Mouse (Mus musculus) layer of hippocampus, postnatal 36 days (tissue): ENCODE measurements around the gene Txlnb. TPM values are rescaled to one million over a fixed set of nuclear protein-coding genes. Genes with fewer than 3 reads are reported as not detected.
A peak's percentile ranks its signal among the peaks of the same experiment; 100 is the strongest.

ENCODE experiments used
- DNase-seq, 2 experiments: peaks; one replicate each; pipeline ENCODE4 v3.0.0; 2022
- total RNA-seq, 2 experiments: library from RNA; stranded (reverse); gene quantifications; 2 replicates each; pipeline ENCODE4 v1.2.3; 2021

The Txlnb gene
- total RNA-seq, 2 experiments from 2014 or later = 0.37 to 0.56 TPM

DNA sequence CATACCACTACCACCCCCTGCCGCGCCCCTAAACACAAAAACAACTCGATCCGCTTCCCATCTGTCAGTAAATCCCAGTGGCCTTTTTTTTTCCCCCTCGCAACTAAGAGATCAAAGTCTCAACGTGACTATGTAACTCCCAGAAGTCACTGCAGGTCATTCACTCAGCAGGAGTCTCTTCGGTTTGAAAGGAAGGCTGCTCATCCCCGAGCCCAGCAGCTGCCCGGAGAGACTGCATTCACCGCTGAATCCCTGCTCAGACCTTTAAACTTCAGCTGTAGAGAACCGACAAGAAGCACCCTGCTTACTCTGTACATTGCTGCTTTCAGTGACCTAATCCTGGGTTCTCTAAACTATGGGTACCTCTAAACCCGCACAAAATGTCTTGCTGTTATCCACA lies 31.4 kb downstream of the Txlnb start:
- no peak for DNase-seq

DNA sequence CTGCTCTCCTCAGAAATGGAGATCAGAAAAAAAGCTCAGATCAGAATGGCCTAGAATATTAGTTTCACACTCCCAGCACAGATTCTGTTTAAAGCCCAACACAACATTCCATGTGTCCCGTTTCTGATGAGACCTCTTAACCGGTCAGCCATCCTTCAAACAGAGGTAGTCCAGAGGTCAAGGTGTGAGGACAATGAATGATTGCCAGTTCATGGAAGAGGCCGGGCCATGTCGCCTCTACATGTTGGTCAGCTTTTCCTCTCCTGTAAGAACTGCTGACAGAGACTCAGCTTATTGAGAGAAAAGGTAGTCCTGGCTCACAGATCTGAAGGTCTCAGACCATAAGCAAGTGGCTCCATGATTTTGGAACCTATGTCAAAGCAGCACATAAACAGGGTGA lies 33.2 kb downstream of the Txlnb start:
- DNase-seq = no peak

DNA sequence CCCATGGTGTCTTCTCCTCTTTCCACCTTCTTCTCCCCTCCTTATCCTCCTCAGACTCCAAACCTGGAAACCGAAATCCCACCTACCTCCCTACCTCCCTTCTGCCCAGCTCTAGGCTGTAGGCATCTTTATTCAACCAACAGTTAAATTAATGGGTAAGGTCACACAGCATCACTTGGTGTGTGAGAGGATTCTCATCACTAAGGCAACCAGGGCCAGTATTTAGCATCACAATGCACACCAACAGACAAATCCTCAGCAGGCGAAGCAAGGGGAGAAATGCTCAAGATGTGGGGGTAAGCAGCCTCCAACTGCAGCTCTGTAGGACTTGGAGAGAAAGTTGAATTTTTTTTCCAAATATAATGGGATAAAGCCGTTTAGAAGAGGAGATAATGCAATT lies 35.0 kb downstream of the Txlnb start:
- no peak for DNase-seq

DNA sequence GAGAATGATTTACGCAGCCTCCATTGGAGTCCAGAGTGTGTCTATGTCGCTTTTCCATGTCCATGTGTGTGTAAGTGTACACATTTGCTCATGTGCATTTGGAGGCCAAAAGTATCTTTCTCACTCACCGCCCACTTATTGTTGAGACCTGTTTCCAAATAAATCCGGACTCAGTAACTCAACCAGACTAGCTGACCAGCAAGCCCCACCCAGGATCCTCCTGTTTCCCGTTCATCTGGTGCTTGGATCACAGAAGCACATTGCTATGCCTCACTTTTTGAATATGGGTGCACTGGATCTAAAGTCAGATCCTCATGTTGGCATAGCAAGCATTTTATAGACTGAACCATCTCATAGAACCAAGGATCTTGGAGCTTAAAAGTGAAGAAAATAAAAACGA lies 39.0 kb downstream of the Txlnb start:
- DNase-seq = no peak

DNA sequence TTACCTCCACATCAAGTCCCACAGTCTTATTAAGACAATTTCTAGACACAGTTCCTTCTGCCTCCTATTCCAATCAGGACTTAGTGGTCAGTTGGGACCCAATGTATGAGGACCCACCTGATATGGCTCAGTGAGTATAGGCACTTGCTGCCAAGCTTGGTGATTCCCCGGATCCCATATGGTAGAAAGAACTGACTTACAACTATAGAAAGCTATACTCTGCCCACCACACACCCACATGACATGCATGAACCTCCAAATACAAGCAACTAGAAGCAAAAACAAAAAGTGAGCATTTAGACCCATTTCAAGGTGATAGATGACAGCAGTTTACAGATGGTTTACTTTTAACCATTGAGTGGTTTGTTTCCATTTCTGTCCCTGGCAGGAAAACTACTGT lies 40.2 kb downstream of the Txlnb start:
- DNase-seq = no peak

DNA sequence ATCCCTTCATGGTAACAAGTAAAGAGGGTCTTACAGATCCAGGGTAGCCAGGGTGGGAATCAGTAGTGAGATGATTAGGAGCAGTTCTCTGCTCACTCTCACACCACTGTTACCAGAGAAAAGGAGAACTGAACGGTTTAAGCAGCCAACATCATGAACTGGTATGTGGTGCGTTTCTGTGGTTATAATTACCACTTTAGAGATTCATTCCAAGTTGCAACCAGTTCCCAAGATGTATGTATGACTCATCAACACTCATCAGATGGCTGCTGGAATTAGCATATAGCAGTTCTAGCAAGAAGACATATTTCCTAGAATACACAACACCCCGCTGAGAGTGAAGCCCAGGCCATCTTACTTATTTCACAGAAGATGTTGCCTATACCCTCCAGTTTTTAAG lies 46.0 kb downstream of the Txlnb start:
- DNase-seq = no peak

DNA sequence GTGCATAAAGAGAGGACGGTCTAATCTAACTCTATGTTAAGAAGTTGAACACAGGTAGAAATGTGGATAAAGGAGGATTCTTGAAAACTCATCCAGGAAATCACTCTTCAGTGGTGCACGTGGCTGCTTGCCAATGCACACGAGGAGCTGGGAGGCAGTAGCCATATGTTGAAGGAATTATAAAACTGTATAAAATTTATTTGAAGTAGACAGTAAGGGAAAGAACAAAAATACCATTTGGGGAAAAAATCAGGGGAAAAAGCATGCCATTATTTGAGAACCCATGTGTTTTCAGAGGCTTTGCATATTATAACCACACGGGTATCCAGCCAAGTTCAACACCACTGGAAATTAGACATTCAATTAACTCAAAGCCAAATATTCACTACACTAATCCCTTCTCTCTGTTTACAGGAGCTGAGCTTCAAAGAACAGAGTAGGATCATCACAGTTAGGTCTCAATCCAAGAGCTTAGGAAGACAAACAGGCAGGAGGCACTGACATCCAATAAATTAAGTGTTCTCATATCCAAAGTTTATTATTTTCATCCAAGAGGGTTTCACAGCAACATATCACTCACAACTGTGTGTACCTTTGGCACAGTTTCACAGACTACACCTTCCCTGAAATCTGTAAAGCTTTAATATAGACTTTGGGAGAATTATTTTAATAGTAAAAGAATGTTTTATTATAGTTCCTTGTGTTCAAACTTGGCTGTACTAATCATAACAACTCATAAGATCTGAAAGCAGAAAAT lies 48.9 kb downstream of the Txlnb start:
- no peak for DNase-seq

DNA sequence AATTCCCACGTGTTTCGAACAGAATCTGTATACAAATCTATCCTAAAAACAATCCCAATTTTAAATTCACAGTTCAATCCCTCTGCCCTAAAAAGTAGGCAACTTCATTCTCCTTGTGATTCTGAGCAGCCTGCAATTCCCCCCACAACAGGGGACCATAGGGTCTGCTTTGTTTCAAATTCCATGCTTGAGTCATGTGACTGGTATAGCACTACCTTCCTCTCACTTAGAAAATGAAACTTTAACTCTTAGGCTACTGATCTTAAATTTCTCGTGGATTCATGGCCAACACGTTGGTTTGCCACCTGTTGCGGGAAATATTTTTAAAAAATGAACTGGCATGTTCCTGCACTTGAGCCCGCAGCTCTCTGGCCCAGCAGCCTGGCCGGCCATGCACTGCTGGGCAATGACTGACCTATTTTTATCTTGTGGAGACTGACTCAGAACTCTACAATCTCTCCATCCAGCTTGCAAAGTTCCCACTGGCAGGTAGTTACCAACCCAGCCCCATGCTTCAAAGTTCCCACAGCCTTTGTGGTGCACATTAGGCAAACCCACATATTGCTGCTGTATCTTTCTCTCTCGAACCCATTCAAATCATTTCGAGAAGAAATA lies 61.7 kb downstream of the Txlnb start:
- no peak for DNase-seq

DNA sequence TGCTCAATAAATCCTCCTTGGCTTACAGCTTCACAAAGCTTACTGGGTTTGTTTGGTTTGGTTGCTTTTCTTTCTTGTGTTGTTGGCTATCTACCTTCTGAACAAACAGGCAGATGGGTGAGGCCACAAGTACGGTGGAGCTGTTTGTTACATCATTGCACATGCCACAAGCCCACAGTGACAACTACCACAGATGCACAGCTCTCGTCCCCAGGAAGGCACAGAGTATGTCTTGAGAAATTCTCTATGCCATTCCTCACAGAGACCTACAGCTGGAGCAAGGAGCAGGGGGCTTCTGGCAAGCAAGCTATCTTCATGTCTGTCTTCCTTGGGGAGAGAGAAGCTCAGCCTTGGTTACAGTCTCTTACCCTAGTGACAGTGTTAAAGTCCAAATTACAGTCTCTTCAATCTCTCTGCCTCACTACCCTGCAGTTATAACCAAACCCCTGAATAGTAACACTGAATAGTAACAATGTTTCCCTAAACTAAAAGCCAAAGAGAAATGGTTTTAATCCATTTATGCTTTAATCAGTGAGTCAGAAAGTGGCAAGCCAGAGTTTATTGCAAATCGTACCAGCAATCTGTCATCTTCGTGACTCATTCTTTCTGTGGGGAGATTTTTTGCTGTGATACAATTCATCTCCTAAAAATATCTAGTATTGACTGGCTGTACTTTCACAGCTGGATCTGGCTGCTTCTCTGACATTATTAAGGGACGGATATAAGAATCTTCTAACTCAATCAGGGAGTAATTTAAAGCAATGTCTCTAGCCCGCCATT lies 64.9 kb downstream of the Txlnb start:
- DNase-seq = no peak

DNA sequence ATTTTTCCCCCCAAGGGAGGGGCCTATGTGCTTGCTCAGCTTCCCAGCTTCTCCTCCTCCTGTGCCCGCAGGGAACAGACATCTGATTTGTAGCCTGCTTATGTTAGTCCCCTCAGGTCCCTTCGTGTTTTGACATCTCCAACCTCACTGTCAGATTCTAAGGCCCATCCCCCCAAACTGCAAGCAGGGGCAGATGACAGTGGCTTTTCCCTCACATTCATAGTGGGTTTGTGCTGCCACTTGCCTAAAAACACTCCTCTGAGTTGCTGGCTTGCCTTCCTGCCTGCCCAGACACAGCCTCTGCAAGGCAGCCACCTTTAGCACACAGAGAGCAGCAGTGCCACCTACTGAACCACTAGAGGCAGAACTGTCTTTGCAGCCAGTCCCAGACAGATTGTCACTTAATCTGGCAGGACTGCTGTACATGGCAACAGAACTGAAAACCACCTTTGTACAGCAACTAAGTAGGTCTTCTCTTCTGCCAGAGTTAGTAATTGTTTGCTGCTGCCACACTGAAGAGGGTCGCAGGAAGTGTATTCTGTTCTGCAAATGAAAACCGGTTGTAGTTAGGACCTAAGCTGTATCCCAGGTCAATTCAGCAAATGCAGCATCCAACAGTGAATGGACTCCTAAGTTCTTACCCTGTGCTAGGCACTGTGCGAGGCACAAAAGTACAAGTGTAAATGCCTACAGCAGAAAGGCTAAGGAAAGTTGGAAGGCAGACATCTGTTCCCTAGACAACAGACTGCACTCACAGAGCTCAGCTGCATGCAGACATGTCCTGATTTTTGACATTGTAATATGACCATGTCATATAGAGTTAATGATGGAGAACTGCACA lies 74.0 kb downstream of the Txlnb start:
- DNase-seq = peak; percentile 64 to 67

DNA sequence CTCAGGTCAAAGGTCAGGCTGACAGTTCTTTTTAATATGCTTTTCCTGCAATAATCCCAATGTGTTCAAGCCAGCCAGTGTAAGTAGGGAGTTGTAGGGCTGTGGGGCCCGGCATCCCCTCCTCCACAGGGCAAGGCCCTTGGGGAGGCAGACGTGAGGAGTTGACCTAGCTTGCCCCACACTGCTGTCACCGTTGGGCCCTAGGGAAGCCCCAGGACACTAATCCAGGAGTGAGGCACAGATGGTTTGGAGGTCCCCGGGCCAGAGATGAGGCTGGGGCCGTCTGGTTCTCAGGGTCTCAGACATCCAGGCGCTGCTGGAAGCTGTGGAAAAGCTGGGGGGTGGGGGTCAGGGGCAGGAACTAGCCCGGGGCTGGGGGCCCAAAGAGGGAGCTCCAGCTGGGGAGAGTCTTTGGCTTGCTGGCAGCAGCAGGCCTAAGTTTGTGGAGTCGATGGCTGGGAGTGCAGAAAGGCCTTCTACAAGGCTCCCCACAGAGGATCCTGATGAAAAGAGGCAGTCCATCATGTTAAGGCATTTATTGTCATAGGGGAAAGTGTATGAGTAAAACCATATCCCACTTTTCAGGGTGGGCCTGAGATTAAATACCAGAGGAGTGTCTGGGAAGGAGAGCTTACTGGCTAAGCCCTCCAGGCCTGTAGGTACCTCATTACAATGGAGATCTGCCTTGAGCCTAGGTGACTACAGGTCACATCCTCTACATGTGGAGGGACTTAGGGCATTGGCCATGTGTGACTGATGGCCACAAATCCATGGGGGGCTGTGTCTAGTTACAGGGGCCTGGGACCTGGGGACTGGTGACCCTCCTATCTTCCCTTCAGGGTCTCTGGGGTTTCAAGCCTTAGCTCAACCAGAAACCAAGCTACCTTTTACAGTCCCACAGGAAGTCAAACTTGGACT lies 82.2 kb downstream of the Txlnb start:
- no peak for DNase-seq

DNA sequence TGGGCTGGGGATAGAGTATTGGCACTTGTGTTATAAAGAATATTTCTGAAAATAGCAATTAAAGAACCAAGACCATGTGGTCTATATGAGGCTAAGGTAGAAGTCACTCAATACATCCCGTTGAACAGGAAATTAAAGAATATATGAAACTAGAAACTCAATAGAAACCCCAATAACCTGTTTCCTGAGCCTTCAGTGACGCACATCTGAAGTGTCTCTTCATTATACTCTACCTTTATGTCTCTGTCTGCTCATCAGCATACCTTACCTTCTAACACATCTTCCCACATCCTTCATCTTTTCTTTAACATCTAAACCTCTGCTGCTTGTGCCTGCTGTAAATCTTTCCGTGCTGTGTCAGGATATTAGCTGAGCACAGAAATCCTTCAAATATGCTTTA lies 84.0 kb downstream of the Txlnb start:
- DNase-seq = no peak

DNA sequence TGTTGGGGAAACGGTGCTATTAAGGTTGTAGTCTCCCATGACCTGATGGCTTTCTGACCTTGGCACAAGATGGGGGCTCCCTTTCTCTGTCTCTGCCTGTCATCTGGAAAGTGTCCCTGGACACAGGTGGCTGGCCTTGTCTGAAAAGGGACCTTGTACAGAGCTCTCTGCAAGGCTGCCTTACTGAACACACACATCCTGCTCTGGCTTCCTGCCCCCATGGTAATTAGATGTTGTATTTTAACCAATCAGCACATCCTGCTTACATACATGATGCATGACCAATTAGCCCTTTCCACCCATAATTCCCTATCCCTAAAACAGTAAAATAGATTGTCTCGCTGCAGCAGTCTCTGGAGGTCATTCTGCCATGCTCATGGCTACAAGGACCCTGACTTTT lies 84.7 kb downstream of the Txlnb start:
- no peak for DNase-seq

Other genes starting within 250 kb of the Txlnb start
- 10 to 100 TPM; 38.8 to 39.7 TPM for gene Cited2, start 73.0 kb upstream of the Txlnb start, total RNA-seq
- 10 to 100 TPM; 28.8 to 34.9 TPM for gene Heca, start 151.8 kb downstream of the Txlnb start, total RNA-seq
- 10 to 100 TPM; 30.3 to 32.2 TPM for gene Abracl, start 227.1 kb downstream of the Txlnb start, total RNA-seq